Mouse (Mus musculus): ENCODE measurements around the gene Ptpre.

The Ptpre gene

GRCm38 (mm10) chr7:135578715-135579325 lies 41.5 kb downstream of the Ptpre start:
- no peak for DNase-seq (ENCODE audit: low read depth)

GRCm38 (mm10) chr7:135580306-135581091 lies 43.2 kb downstream of the Ptpre start:
- DNase-seq (ENCODE audit: low read depth) = no peak

- no peak for DNase-seq (ENCODE audit: low read depth)
These were observed 43.8 kb downstream of the Ptpre start for GRCm38 (mm10) chr7:135581128-135581527.

GRCm38 (mm10) chr7:135585125-135585687 lies 47.9 kb downstream of the Ptpre start:
- DNase-seq (ENCODE audit: low read depth) = no peak

- no peak for DNase-seq (ENCODE audit: low read depth)
These were observed 49.1 kb downstream of the Ptpre start for GRCm38 (mm10) chr7:135586402-135586801.

GRCm38 (mm10) chr7:135587821-135588575 lies 50.7 kb downstream of the Ptpre start:
- no peak for DNase-seq (ENCODE audit: low read depth)

- no peak for DNase-seq (ENCODE audit: low read depth)
These were observed 51.5 kb downstream of the Ptpre start for GRCm38 (mm10) chr7:135588620-135589309.

- no peak for DNase-seq (ENCODE audit: low read depth)
These were observed 54.2 kb downstream of the Ptpre start for GRCm38 (mm10) chr7:135591461-135591860.

GRCm38 (mm10) chr7:135593286-135593685 lies 56.0 kb downstream of the Ptpre start:
- no peak for DNase-seq (ENCODE audit: low read depth)

GRCm38 (mm10) chr7:135593825-135594224 lies 56.5 kb downstream of the Ptpre start:
- no peak for DNase-seq (ENCODE audit: low read depth)

GRCm38 (mm10) chr7:135594676-135595075 lies 57.4 kb downstream of the Ptpre start:
- DNase-seq (ENCODE audit: low read depth) = no peak

- DNase-seq (ENCODE audit: low read depth) = no peak
These were observed 58.4 kb downstream of the Ptpre start for GRCm38 (mm10) chr7:135595640-135596174.

GRCm38 (mm10) chr7:135597006-135597405 lies 59.7 kb downstream of the Ptpre start:
- DNase-seq (ENCODE audit: low read depth) = no peak

GRCm38 (mm10) chr7:135597604-135598289 lies 60.5 kb downstream of the Ptpre start:
- DNase-seq (ENCODE audit: low read depth) = no peak

- DNase-seq (ENCODE audit: low read depth) = no peak
These were observed 61.1 kb downstream of the Ptpre start for GRCm38 (mm10) chr7:135598303-135598855.

GRCm38 (mm10) chr7:135600076-135600475 lies 62.8 kb downstream of the Ptpre start:
- no peak for DNase-seq (ENCODE audit: low read depth)

- DNase-seq (ENCODE audit: low read depth) = peak; percentile 68
These were observed 64.3 kb downstream of the Ptpre start for GRCm38 (mm10) chr7:135601607-135602006.

- no peak for DNase-seq (ENCODE audit: low read depth)
These were observed 65.0 kb downstream of the Ptpre start for GRCm38 (mm10) chr7:135602265-135602664.

GRCm38 (mm10) chr7:135602881-135603523 lies 65.7 kb downstream of the Ptpre start:
- no peak for DNase-seq (ENCODE audit: low read depth)
